Mouse (Mus musculus): ENCODE data around the gene Olfml3. TPM values are rescaled to one million over a fixed set of nuclear protein-coding genes. Genes with fewer than 3 reads are reported as not detected.

Olfml3 gene
- polyA plus RNA-seq, 1 experiment from 2014 or later = 5.1 TPM

DNA sequence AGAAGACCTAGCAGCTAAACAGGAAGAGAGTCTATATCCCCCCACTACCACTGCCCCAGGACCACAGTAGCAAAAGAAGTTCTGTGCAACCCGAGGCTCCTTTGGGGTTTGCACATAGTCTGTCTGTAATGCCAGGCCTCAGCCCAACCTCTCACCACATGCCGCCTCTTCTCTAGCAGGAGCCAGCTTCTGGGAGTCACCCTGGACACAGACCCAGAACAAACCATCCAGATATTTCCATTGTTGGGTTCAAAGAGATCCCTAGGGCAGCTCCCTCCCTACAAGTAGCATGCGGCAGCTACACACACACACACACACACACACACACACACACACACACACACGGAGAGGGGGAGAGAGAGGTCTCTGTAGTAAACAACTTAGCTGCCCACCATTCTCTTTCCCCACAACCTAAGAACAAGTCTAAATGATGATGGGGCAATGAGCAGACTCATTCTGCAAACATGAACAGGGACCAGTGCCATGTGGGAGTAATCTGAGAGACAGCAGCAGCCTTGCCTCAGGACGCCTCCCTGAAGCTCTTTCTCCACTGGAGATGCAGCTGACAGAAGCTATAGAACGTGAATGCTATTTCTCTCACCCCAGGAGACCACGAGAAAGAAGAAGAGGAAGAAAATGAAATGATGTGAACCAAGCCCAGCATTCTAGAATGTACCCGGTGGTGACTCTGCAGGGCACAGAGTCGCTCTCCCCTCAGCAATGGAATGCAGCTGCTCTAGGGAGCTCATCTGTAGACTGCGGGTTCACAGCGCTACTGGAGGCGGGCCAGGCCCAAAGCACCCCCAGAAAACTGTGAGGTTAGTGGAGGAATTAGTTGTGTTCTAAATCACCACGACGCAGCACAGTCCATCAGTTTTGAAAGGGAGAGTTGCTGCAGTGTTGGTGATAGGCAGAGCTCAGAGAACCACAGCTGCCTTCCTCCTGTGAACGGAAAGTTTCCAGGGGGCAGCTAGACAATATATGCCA is 20.7 kb downstream of the Olfml3 start:
- Histone ChIP-seq H3K4me2 (replicated peaks) (no peak overlapping the region), H3K4me1 (peaks cover 14% of the 10 kb centered on the region), H3K4me3 (no peak overlapping the region), H3K27ac (replicated peaks) (0 out of 2 replicates have a peak overlapping the region, but pooled peaks have one; percentile 8), H3K9ac (replicated peaks) (no peak overlapping the region), H3K36me3 (no peaks in the 10 kb centered on the region), H3K27me3 (no peaks in the 10 kb centered on the region), H3K9me3 (no peaks in the 10 kb centered on the region)
- WGBS = 55% methylated on average over 15 of the region's 15 CpGs
- 0 out of 2 replicates have a peak, but pooled peaks have one; percentile 40 for ATAC-seq (replicated peaks)

DNA sequence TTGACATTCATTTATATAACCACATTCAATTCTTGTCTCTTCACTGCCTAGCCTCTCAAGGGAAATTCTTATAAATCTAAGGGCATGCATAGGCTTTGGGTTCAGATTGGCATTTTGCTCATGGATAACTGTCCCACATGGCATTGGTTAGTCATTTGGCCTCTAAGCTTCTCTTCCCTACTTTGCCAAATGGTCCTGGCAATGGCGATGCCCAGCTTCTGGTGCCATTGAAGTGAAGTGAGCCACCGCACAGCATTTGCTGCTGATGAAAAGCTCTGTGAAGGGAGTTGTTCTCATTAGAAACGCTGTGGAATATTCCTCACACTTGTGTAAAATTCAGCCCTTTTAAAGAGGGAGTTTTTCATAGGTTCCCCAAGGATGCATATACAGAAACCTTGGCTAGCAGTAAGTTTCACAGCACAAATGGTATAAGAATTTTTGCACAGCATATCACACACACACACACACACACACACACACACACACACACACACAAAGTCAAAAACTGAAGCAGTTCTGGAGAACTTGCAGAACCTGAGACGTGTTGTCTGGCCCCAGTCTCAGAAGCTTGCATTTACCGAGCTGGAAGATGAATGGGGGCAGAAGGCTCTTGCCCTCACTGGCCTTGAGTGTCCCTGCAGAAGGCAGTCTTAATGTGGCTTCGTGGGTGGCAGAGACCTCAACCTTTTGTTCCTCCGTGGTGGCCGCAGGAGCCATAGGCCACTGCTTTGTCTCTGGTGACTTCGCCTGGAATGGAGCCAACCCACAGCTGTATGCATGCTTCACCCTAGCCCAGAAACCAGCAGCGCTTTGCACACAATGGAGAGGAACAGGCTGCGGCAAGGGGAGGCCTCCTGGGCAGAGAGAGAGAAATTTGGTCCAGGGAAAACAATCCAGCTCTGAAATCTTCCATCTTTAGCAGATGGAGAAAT is 21.8 kb downstream of the Olfml3 start:
- Histone ChIP-seq H3K4me1 (peaks cover 14% of the 10 kb centered on the region), H3K4me3 (no peak overlapping the region), H3K9ac (replicated peaks) (no peak overlapping the region), H3K27ac (replicated peaks) (peak overlapping the region; percentile 8; the same call in 1 of the 2 replicates), H3K36me3 (no peaks in the 10 kb centered on the region), H3K9me3 (no peaks in the 10 kb centered on the region), H3K27me3 (no peaks in the 10 kb centered on the region), H3K4me2 (replicated peaks) (no peak overlapping the region)
- WGBS = 23% methylated on average over 11 of the region's 11 CpGs
- ATAC-seq (replicated peaks) = no peak

DNA sequence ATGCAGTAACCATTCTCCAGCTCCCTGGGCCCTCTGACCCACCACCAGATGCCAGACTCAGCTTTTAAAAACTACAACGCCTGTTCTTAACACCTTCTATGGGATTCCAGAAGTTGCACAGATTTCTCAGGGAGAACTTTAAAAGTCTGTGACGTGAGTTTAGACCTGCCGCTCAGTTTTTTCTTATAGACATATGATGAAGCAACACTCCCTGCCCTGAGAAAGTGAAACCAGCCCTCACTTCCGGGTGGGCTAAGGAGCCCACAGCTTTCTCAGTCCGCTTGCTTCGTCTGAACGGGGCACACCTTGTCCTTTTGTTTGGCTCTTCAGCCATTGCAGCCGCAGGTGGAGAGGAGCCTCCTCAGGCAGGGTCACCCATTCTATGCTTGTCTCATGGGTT is 22.9 kb downstream of the Olfml3 start:
- H3K4me1 ChIP-seq = peaks cover 14% of the 10 kb centered on the region
- no peak overlapping the region for H3K27ac ChIP-seq (replicated peaks)
- no peaks in the 10 kb centered on the region for H3K27me3 ChIP-seq
- no peak overlapping the region for H3K9ac ChIP-seq (replicated peaks)
- no peak for ATAC-seq (replicated peaks)
- WGBS = 84% methylated on average over 8 of the region's 8 CpGs
- no peaks in the 10 kb centered on the region for H3K9me3 ChIP-seq
- no peak overlapping the region for H3K4me3 ChIP-seq
- H3K36me3 ChIP-seq = no peaks in the 10 kb centered on the region
- H3K4me2 ChIP-seq (replicated peaks) = no peak overlapping the region

DNA sequence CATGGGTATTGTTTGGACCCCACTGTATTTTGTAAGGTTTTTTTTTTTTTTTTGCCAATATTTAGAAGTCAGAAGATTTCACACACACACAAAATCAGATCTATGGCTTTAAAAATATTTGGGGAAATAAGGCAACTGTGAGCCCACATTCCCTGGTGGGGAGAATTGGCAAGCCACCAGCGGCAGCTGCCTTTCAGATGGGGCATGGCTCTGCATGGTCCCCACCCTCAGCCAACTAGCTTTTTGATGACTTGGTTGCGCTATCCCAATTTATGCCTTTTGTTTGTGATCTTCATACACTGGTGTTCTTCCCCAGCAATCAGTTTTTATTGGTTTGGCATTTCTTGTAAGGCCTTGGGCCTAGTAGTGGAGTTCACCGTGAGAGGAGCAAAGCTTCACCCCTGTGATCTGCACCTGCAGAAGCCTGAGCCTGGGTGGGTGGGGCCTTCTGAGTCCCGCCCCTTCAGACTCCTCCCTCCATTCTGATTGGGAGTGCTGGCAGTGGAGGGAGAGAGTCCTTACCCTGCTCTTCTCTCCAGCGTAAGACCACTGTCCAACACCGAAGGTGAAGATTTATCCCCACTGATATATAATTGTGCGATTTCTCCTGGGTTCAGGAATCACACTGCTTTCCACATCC is 23.4 kb downstream of the Olfml3 start:
- Histone ChIP-seq H3K9ac (replicated peaks) (no peak overlapping the region), H3K27ac (replicated peaks) (no peak overlapping the region), H3K4me1 (peaks cover 14% of the 10 kb centered on the region), H3K4me3 (no peak overlapping the region), H3K9me3 (no peaks in the 10 kb centered on the region), H3K36me3 (no peaks in the 10 kb centered on the region), H3K27me3 (no peaks in the 10 kb centered on the region), H3K4me2 (replicated peaks) (no peak overlapping the region)
- ATAC-seq (replicated peaks) = no peak
- WGBS = 75% methylated on average over 7 of the region's 7 CpGs

DNA sequence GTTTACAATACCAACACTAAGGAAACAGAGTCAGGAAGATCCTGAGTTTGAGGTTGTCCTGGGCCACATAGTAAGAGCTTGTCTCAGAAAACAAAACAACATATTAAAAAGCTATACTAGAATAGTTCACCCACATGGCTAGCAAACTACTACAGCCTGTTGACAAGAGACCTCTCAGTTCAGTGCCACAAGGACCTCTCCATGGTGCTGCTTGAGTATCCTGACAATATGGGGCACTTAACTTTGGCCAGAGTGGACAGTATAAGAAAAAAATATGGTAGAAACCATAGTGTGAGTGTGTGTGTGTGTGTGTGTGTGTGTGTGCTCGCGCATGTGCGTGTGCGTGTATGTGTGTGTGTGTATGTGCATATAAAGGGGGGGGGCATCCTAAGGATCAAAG is 25.6 kb downstream of the Olfml3 start:
- no peaks in the 10 kb centered on the region for H3K36me3 ChIP-seq
- no peaks in the 10 kb centered on the region for H3K27me3 ChIP-seq
- H3K9me3 ChIP-seq = no peaks in the 10 kb centered on the region
- 94% methylated on average over 4 of the region's 4 CpGs for WGBS
- H3K4me3 ChIP-seq = no peak overlapping the region
- no peak overlapping the region for H3K9ac ChIP-seq (replicated peaks)
- H3K27ac ChIP-seq (replicated peaks) = no peak overlapping the region
- peaks cover 14% of the 10 kb centered on the region for H3K4me1 ChIP-seq
- no peak for ATAC-seq (replicated peaks)
- no peak overlapping the region for H3K4me2 ChIP-seq (replicated peaks)

DNA sequence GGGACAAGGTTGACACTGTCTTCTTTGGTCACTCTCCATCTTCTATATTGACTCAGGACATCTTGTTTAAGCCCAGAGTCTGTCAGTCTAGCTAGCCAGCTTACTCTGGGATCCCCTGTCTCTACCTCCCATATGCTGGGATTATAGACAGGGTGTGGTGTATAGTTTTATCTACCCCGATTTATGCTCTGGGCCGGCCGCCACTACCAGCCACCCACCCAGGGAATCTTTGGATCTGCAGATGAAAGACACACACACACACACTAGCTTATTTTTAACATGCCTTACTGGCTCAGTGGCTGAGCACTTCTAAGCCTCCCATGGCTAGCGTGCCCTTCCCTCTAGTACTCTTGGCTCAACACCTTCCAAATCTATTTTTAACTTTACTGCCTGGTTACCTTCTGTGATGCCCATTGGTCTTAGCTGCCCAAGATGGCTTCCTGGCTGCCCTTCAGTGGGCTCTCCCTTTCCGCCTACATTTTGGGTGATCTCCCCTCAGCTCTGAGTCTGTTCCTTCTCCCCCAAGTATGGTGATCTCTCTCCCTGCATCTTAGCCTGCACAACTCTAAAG is 28.2 kb downstream of the Olfml3 start:
- 93% methylated on average over 5 of the region's 5 CpGs for WGBS
- no peak overlapping the region for H3K4me2 ChIP-seq (replicated peaks)
- no peak overlapping the region for H3K4me3 ChIP-seq
- H3K36me3 ChIP-seq = no peaks in the 10 kb centered on the region
- no peak for ATAC-seq (replicated peaks)
- no peaks in the 10 kb centered on the region for H3K27me3 ChIP-seq
- no peak overlapping the region for H3K9ac ChIP-seq (replicated peaks)
- no peaks in the 10 kb centered on the region for H3K4me1 ChIP-seq
- H3K27ac ChIP-seq (replicated peaks) = no peak overlapping the region
- no peaks in the 10 kb centered on the region for H3K9me3 ChIP-seq

DNA sequence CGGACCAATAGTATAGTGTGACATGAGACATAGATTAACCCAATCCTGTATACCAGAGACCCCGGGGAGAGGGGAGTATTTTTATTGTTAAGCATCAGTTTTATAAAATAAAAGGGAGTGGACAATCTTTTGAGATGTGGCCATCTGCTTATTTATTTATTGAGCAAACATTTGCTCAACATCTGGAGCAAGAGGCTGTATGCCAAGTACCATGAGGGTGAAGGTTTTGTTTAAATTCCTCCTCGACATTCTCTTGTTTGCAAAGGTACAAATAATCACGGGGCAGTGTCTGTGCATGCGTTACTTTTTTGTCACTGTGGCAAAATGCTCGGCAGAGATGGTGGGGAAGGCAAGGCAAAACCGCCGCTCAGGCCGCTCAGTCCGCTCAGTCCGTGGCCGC is 32.4 kb downstream of the Olfml3 start:
- WGBS = 91% methylated on average over 12 of the region's 12 CpGs
- no peaks in the 10 kb centered on the region for H3K9me3 ChIP-seq
- ATAC-seq (replicated peaks) = no peak
- H3K4me3 ChIP-seq = no peak overlapping the region
- no peaks in the 10 kb centered on the region for H3K4me1 ChIP-seq
- H3K27me3 ChIP-seq = no peaks in the 10 kb centered on the region
- H3K4me2 ChIP-seq (replicated peaks) = no peak overlapping the region
- H3K27ac ChIP-seq (replicated peaks) = no peak overlapping the region
- no peaks in the 10 kb centered on the region for H3K36me3 ChIP-seq
- no peak overlapping the region for H3K9ac ChIP-seq (replicated peaks)

DNA sequence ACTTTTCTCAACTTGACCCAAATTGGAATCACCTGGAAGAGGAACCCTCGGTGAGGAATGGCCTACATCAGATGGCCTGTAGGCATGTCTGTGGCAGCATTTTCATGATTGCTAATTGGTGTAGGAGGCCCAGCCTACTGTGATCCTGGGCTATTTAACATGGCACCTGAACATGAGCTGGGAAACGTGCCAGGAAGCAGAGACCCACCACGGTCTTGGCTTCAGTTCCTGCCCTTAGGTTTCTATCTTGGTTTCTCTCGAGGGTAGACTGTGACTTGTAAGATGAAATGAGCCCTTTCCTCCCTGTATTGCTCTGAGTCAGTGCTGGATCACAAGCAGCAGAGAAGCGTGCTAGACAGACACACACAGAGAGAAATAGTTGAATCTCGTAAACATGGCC is 33.1 kb downstream of the Olfml3 start:
- H3K27ac ChIP-seq (replicated peaks) = no peak overlapping the region
- WGBS = 58% methylated on average over 6 of the region's 6 CpGs

DNA sequence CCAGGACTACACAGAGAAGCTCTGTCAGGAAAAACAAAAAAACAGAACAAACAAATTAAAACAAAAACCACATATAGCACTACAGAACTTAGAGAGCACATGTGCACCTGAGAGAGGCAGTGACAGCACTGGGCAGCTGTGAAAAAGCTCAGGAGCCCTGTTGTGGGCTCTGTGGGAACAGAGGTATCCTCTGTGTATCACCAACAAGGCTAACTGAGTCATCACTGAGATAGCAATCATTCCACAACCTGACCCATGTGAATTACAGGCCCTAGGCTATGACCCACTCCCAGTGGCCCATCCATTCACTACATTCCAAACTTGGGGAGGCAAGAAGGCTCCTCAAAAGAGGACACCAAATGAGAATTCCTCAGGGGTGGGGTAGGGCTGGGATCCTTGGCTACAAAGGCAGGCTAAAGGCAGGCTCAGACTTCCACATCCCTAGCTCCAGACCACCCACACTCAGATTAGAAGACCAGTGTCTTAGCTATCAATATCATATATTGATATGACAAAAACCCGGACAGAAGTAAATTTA is 41.3 kb downstream of the Olfml3 start:
- H3K27me3 ChIP-seq = no peaks in the 10 kb centered on the region
- no peak overlapping the region for H3K4me3 ChIP-seq
- no peak overlapping the region for H3K27ac ChIP-seq (replicated peaks)
- no peak overlapping the region for H3K4me2 ChIP-seq (replicated peaks)
- no peak overlapping the region for H3K9ac ChIP-seq (replicated peaks)
- no peaks in the 10 kb centered on the region for H3K9me3 ChIP-seq
- 81% methylated on average over 1 of the region's 1 CpGs for WGBS
- H3K36me3 ChIP-seq = no peaks in the 10 kb centered on the region
- ATAC-seq (replicated peaks) = no peak
- no peaks in the 10 kb centered on the region for H3K4me1 ChIP-seq

More for the DNA sequence above, 33.1 kb downstream of the Olfml3 start:
- Histone ChIP-seq H3K4me1 (no peaks in the 10 kb centered on the region), H3K4me2 (replicated peaks) (no peak overlapping the region), H3K27me3 (no peaks in the 10 kb centered on the region), H3K36me3 (no peaks in the 10 kb centered on the region), H3K9ac (replicated peaks) (no peak overlapping the region), H3K4me3 (no peak overlapping the region), H3K9me3 (no peaks in the 10 kb centered on the region)
- ATAC-seq (replicated peaks) = no peak

DNA sequence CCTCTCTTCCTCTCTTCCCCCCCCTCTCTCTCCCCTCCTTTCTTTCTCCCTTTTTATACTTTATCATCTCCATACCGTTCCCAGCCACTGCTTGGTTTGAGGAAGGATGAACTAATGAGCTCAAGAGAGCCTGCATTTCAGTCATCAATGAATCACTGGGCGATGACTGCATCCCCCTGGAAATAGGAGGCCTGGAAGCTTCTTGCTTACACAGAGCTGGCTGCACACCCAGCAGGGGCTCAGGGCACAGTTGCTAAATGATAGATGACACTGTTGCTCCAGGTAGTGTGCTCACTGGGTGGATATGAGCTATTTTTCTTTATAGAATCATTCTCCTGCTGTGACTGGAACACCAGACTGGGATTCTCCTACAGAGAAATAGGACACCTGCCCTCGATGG is 42.2 kb downstream of the Olfml3 start:
- Histone ChIP-seq H3K9ac (replicated peaks) (no peak overlapping the region), H3K4me2 (replicated peaks) (no peak overlapping the region), H3K4me3 (no peak overlapping the region), H3K36me3 (no peaks in the 10 kb centered on the region), H3K27me3 (no peaks in the 10 kb centered on the region), H3K4me1 (no peaks in the 10 kb centered on the region), H3K9me3 (no peaks in the 10 kb centered on the region), H3K27ac (replicated peaks) (no peak overlapping the region)
- 53% methylated on average over 3 of the region's 3 CpGs for WGBS
- ATAC-seq (replicated peaks) = no peak

DNA sequence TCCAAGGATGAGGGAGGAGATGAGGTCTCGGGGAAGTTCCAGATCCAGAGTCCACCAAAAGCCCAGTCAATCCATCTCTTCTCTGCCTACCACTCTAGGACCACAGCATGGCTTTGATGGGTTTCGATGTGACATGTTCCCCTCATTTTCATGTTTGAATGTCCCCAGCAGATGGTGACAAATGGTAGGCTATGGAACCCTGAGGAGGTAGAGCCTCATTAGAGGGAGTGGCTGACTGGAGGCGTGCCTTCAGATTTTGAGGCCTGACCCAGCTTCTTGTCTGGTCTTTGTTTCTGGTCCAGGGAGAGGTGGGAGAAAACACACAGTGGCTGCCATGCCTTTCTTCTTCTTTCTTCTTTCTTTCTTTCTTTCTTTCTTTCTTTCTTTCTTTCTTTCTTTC is 47.3 kb downstream of the Olfml3 start:
- H3K4me3 ChIP-seq = no peak overlapping the region
- no peaks in the 10 kb centered on the region for H3K9me3 ChIP-seq
- no peaks in the 10 kb centered on the region for H3K27me3 ChIP-seq
- 89% methylated on average over 3 of the region's 3 CpGs for WGBS
- H3K36me3 ChIP-seq = no peaks in the 10 kb centered on the region
- H3K4me1 ChIP-seq = no peaks in the 10 kb centered on the region
- no peak overlapping the region for H3K27ac ChIP-seq (replicated peaks)
- no peak for ATAC-seq (replicated peaks)
- no peak overlapping the region for H3K9ac ChIP-seq (replicated peaks)
- H3K4me2 ChIP-seq (replicated peaks) = no peak overlapping the region
